Mouse (Mus musculus) kidney, adult 9 months (tissue): ENCODE results near the gene Shkbp1.

Source experiments
- DNase-seq: peaks from one replicate; pipeline ENCODE4 v3.0.0; 2022

Gene Shkbp1

DNA sequence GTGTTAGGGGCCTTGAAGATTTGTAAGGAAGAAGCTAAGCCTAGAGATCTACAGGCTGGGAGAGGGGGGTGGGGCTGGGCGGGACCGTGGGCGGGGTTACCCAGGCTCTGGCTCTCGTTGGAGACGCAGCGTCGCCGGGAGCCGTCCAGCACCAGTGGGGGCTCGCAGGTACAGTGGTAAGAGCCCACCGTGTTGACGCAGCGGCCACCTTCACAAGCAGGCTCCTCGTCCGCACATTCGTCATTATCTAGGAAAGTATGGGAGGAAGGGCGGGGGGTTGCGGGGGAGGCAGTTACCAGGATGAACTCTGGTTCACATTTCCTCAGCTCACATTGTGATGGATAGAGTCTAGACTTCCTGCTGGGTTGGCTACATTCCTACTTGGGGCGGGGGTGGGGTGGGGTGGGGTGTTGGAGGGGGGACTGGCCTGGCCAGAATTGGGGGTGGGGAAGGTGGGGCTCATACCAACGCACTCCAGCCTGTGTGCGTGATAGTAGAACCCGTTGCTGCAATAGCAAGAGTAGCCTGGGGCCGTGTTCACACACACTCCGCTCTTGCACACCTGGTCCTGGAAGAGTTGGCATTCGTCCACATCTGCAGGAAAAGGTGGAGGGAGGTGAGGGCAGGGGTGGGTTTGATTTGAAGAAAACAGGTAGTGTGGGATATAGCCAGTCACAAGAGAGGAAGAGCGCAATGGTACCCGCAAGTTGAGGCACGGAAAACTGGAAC lies 46.8 kb downstream of the Shkbp1 start:
- no peak for DNase-seq

DNA sequence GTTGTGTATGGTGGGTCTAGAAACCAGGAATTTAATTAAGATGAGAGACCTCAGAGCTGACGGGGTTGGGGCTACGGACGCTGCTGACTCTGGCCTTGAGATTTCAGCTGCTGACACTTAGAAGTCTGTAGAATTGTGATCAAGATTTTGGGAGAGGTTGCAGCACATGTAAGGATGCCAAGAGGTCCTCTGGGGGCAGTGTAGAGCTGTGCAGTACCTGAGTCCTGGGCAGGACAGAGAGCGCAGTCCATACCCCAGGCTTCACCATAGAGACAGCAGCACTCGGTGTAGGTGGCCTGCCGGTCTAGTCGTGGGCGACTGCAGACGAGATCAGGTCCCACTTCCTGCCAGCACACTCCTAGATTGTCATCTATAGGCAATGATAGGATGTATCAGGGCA lies 48.3 kb downstream of the Shkbp1 start:
- no peak for DNase-seq

GRCm38 (mm10) chr7:27306161-27307160 lies 49.4 kb downstream of the Shkbp1 start:
- no peak for DNase-seq

DNA sequence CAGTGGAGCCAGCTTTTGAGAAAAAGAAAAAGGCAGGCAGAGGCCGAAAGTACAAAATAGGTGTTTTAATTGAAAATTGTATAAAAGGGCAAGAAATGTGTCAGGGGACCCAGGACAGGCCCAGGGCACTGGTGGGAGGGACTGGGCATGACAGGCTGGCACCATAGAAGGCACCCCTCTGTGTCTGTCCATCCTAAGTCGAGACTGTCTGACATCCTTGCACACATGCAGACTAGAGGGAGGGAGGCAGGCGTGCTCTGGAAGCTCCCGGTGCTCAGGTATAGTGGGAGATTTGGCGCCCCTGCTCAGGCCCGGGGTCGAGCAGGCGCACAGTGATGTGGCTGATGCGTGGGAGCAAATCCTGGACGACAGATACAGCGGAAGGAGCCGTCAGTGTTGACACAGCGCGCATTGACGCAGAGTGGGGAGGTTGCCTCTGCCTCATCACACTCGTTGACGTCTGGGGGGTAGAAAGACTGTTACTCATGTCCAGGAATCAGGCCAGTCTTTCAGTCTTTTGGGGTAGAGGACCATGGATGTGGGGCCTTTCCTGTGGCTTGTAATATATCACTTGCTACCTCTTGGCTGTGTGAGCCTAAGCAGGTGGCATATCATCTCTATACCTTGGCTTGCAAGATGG lies 50.6 kb downstream of the Shkbp1 start:
- DNase-seq: no peak

DNA sequence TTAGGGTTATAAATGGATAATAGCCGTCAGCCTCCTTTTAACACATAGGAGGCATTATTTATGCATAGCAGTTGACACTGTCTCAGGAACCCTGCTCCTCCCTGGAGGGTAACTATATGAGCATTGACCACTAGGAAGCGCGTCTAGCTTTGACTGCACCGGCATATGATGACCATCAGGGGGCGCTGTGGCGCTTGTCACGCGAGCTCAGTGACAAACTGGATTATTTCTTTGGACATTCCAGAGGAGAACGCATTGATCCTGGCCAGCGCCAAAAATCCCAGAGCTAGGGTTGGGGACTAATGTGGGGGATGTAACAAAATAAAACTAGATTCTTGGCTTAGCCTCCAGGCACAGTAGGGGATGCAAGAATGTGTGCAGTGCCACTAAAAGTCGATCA lies 53.6 kb downstream of the Shkbp1 start:
- peak; percentile 74 for DNase-seq

- no peak for DNase-seq
These were observed 55.0 kb downstream of the Shkbp1 start for GRCm38 (mm10) chr7:27300801-27301200.

GRCm38 (mm10) chr7:27300351-27300750 lies 55.5 kb downstream of the Shkbp1 start:
- DNase-seq: no peak

DNA sequence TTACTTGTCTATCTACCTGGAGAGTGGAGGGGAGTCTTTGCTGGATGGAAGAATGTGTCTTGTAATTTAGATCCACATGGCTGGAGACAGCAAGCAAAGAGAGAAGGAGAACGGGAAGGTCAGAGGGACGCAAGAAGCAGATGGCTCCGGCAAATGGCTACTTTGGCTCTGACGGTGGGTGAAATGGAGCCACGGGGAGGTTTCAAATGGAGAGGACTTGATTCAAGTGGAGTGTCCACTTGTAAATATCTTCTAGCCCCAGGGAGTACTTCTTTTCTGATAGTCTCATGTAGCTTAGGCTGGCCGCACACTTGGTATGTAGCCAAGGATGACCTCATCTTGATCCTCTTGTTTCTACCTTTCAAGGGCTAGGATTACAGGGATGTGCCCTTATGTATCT lies 57.0 kb downstream of the Shkbp1 start:
- DNase-seq: no peak

- DNase-seq: no peak
These were observed 57.7 kb downstream of the Shkbp1 start for GRCm38 (mm10) chr7:27298033-27298610.

GRCm38 (mm10) chr7:27296518-27296917 lies 59.3 kb downstream of the Shkbp1 start:
- no peak for DNase-seq

GRCm38 (mm10) chr7:27295956-27296355 lies 59.9 kb downstream of the Shkbp1 start:
- DNase-seq: no peak
